Mouse (Mus musculus) adipose tissue, adult 10 weeks (tissue): Measurements from ENCODE around the gene Ddx46. TPM values are rescaled to one million over a fixed set of nuclear protein-coding genes. Genes with fewer than 3 reads are reported as not detected.

ENCODE experiments used
- polyA plus RNA-seq: library from polyadenylated mRNA; stranded (reverse); fragments of 350-450 nt; fragmentation: Illumina TruSeq; extraction: RNeasy Lipid Tissue Mini Kit (QIAGEN cat#74804); gene quantifications from one replicate; pipeline ENCODE4 v1.2.3, GENCODE M21; 2014; ENCODE audit warnings: low read depth, low replicate concordance

Gene Ddx46
- polyA plus RNA-seq, result 30.5 TPM

GRCm38 (mm10) chr13:55634639-55635127 is at the start of gene Ddx46:
Gene Ddx46 (plus strand): TSS chr13:55635027.

GRCm38 (mm10) chr13:55599566-55600540 is 35.0 kb upstream of the Ddx46 start, which contains the start of gene B4galt7:
Gene B4galt7 (plus strand): TSS chr13:55599896.

GRCm38 (mm10) chr13:55622649-55623541 is 11.9 kb upstream of the Ddx46 start, which contains the start of gene Caml:
Gene Caml (plus strand): TSS chr13:55623005.

GRCm38 (mm10) chr13:55692535-55693242 is 57.9 kb downstream of the Ddx46 start, which contains the start of gene B230219D22Rik:
Gene B230219D22Rik (plus strand): TSS chr13:55693124.

GRCm38 (mm10) chr13:55714501-55715166 is 79.8 kb downstream of the Ddx46 start, which contains the start of gene Txndc15:
Gene Txndc15 (plus strand): TSS chr13:55714650.

GRCm38 (mm10) chr13:55727120-55727838 is 92.5 kb downstream of the Ddx46 start, which contains the start of gene Pcbd2:
Gene Pcbd2 (plus strand): TSS chr13:55727368.

Other genes with a start within 250 kb of the Ddx46 start
- gene Slc34a1, start 236.8 kb upstream of the Ddx46 start, polyA plus RNA-seq, result 0.87 TPM
- gene Pfn3, start 219.8 kb upstream of the Ddx46 start, polyA plus RNA-seq, result 3.0 TPM
- not detected for gene F12, start 208.2 kb upstream of the Ddx46 start, polyA plus RNA-seq
- 30.4 TPM for gene Grk6, start 190.0 kb upstream of the Ddx46 start, polyA plus RNA-seq
- gene Prr7, start 170.8 kb upstream of the Ddx46 start, polyA plus RNA-seq, result 1.1 TPM
- 17.8 TPM for gene Dbn1, start 146.9 kb upstream of the Ddx46 start, polyA plus RNA-seq
- gene Pdlim7, start 121.4 kb upstream of the Ddx46 start, polyA plus RNA-seq, result 31.4 TPM
- 3.3 TPM for gene Dok3, start 105.7 kb upstream of the Ddx46 start, polyA plus RNA-seq
- gene Ddx41, start 98.4 kb upstream of the Ddx46 start, polyA plus RNA-seq, result 26.7 TPM
- gene Fam193b, start 63.9 kb upstream of the Ddx46 start, polyA plus RNA-seq, result 57.3 TPM
- 248 TPM for gene Tmed9, start 61.3 kb upstream of the Ddx46 start, polyA plus RNA-seq
- gene B4galt7, start 35.1 kb upstream of the Ddx46 start, polyA plus RNA-seq, result 15.1 TPM
- gene Caml, start 12.0 kb upstream of the Ddx46 start, polyA plus RNA-seq, result 39.3 TPM
- 43.1 TPM for gene B230219D22Rik, start 58.1 kb downstream of the Ddx46 start, polyA plus RNA-seq
- gene Txndc15, start 79.6 kb downstream of the Ddx46 start, polyA plus RNA-seq, result 76.2 TPM
- 32.4 TPM for gene Pcbd2, start 92.3 kb downstream of the Ddx46 start, polyA plus RNA-seq
- gene Catsper3, start 149.5 kb downstream of the Ddx46 start, polyA plus RNA-seq, result 1.7 TPM
- gene Pitx1, start 201.2 kb downstream of the Ddx46 start, polyA plus RNA-seq, result not detected